Mouse (Mus musculus): ENCODE results near the gene Hist2h4. TPM values are rescaled to one million over a fixed set of nuclear protein-coding genes. Genes with fewer than 3 reads are reported as not detected.
"Not testable (repeated sequence)": the region's sequence is repeated elsewhere in the genome, so short reads cannot be mapped to it uniquely, and the experiment has no call there.

Hist2h4 gene
- total RNA-seq, 2 experiments from 2014 or later: 36.9 to 40.6 TPM

DNA sequence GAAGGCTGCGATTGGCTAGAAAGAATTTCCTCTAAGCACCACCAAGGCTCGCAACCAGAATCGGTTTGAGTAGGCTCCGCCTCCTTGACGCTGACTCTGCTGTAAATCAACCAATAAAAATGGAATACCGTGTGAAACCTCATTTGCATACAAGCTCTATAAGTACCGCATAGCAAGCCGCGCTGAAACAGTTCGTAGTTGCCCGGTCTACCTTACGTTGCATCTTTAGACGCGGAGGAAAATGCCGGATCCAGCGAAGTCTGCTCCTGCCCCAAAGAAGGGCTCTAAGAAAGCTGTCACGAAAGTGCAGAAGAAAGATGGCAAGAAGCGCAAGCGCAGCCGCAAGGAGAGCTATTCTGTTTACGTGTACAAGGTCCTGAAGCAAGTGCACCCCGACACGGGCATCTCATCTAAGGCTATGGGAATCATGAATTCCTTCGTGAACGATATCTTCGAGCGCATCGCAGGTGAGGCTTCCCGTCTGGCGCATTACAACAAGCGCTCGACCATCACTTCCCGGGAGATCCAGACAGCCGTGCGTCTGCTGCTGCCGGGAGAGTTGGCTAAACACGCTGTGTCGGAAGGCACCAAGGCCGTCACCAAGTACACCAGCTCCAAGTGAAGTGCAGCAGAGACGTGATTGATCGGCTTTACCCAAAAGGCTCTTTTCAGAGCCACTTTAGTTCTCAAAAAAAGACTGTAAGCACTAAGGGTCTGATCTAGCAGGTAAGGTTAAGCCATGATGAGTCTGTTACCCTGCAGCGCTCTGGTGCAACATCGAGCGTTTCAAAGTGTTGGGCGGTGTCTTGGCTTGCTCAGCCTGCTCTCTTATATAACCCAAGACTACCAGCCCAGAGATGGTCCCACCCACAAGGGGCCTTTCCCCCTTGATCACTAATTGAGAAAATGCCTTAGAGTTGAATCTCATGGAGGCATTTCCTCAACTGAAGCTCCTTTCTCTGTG lies 6.7 kb upstream of the Hist2h4 start, which contains the start of gene Hist2h2bb:
Hist2h2bb (plus strand) TSS at position 242 of the 964 bp plus-strand sequence.
- peak; percentile 85 to 91 for DNase-seq (ENCODE audit: low spot score in 2 of 2)

DNA sequence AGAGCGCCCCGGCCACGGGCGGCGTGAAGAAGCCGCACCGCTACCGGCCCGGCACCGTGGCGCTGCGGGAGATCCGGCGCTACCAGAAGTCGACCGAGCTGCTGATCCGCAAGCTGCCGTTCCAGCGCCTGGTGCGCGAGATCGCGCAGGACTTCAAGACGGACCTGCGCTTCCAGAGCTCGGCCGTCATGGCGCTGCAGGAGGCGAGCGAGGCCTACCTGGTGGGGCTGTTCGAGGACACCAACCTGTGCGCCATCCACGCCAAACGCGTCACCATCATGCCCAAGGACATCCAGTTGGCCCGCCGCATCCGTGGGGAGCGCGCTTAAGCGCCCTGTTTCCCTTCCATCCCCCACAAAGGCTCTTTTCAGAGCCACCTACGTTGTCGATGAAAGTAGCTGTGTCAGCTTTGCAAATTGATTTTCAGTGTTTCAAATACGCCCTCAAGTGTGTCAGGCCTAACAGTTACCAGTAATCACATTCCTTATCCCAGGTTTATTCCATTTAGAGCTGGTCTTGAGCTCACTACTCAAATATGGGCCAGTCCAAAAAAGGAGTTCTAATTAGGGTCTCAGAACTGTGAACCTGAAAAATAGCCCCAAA lies 5.8 kb upstream of the Hist2h4 start:
- DNase-seq (ENCODE audit: low spot score in 2 of 2): not testable (repeated sequence)

DNA sequence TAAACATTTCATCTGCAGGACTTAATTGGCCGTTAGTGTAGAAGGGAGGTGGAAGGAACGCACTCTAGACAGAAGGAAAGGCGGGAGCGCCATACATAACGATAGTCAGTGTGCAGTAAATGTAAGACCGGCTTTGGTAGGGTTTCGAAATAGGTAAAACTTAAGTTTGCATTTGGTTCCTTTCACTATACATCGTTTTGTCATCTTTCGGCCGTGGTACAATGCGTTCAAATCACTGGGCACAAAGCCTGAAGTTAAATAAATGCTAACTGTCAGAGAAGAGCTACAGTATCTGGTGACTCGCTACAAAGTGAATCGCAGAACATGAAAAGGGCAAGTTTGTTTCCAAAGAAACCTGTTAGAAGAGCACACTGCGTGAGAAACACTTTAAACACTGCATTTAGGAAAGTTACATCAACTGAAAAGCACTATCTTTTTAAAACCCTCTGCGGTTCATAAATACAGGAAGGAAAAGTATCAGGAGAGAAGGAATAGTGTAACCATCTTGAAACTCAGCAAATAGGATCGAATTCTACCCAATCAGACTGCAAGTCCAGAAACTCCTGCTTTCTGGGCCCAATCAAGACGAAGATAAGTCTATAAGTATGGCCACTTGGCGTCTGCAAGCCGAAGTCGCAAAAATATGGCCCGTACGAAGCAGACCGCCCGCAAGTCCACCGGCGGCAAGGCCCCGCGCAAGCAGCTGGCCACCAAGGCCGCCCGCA lies 5.1 kb upstream of the Hist2h4 start, which contains the start of gene Hist2h3b:
Hist2h3b (plus strand) TSS at position 604 of the 725 bp plus-strand sequence.
- DNase-seq (ENCODE audit: low spot score in 2 of 2): peak; percentile 75 to 83

DNA sequence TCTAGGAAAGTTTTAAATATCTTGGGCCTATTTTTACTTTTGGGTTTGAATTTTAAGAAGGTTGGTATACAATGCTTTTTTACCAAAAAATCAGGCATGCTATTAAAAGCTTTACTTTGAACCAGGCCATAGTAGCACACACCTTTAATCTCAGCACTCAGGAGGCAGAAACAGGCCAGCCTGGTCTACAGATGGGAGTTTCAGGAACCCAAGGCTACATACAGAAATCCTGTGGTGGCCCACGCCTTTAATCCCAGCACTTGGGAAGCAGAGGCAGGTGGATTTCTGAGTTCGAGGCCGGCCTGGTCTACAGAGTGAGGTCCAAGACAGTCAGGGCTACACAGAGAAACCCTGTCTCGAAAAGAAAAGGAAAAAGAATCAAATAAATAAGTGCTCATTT lies 4.4 kb upstream of the Hist2h4 start:
- no peak for DNase-seq (ENCODE audit: low spot score in 2 of 2)

DNA sequence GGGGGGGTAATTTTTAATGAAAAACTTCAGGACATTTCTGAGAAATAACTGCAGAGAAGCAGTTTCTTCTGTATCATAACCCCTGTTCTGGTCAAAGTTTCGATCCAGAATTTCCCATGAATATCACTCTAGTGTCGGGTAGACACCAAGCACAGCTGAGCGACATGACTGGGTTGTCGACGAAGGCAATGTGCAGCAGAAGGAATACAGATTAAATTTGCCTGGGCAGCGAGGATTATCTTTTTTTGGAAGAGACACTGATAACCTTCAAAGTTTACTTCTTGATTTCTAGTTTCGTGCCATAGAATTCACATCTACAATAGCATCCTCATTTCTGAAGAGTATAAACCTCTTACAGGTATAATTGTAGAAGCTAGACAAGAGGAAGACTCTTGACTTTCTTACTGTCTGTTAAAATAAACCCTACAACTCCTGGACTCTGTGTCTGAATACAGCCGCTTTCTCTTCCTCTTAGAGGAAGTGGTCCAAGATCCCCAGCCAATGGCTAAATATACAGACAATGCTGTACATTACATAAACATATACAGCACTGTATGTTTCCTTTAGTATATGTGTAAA lies 3.1 kb upstream of the Hist2h4 start:
- no peak for DNase-seq (ENCODE audit: low spot score in 2 of 2)

DNA sequence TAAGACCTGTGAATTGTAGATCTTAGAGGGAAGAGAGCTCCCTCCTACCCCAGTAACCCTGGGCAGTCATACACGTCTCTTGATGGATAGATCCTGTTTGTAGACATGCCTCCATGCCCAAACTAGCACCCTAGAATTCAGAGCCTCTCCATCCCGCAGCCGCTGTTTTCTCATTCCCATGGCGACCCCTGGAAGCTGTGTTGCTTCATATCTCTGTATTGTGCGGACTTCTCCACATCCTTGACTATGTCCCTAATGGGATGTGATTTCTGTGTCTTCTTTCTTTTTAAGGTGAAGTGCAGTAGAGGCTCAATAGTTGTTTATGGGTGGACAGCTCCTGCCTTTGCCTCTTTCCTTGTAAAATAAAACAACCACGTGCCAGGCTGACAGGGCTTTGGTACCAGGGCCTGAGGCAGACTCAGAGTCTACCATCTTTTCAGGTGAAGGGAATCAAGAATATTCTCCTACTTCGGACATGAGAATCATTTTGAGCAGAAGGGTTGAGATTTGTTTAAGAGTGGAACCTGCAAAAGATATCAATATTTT lies 1.4 kb upstream of the Hist2h4 start:
- DNase-seq (ENCODE audit: low spot score in 2 of 2): no peak

DNA sequence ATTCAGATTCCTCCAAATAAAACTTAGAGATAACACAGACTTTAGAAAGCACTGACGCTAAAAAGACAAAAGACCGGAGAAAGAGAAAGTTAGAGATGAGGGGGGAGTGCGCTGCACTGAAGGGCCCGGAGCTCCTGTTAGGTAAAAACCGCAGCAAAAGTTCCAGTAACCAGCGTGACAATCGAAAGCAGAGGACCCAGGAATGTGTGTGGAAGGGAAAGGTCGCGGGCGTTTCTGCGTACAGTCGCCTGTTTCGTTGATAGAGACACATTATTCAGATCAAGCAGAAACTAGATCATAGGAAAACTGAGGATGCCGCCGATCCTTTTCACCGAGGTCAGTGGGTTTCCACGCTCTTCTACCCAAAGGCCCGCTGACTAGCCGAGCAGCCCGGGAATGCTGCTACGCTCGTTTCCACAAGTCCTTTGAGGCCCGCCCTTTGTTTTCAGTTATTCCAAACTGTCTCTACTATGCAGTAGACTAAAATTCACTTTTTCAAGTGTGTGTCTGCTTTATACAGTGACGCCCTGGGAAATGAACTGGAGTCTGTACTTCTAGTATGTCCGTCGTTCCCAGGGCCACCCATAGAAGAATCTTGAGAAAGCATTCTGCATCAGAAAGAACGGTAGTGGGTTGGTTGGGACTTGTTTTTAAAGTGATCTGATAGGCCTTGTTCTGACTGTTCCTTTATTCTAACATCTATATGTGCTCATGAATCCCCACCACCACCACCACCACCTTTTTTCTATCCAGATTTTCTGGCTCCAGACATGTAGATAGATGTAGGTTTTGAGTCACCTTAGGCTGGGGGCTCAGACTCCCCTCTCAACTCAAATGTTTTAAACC lies 670 bp upstream of the Hist2h4 start:
- DNase-seq (ENCODE audit: low spot score in 2 of 2): peak; percentile 24 to 56

DNA sequence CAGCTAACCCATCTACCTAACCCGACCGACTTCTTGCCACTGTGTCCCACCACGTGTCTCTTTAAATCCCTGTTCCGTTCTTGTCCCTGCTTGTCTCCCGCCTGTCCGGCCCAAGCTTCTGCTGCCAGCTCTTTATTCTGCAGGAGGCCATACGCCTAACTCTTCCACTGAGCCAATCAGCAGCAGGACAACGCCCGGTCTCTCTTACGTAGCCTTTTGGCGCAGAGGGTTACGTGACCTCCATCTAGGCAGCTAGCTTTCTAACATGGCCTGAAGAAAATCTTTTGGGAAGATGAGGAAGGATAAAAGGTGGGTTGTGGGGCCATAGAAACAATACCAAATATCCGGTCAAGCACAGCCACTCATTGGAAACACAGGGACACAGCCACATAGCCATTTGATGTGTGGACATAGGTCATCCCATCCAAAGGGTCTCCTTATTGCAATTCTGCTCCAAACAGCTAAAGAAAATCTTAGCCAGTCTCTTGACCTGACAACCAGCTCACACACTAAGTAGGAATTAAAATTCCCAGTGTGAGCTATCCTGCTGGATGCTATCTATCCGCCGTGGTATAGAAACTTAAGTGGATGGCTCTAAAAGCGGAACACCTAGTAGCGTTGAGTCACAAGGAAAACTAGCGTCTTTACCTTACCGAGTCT lies 765 bp downstream of the Hist2h4 start:
- peak; percentile 77 to 87 for DNase-seq (ENCODE audit: low spot score in 2 of 2)

DNA sequence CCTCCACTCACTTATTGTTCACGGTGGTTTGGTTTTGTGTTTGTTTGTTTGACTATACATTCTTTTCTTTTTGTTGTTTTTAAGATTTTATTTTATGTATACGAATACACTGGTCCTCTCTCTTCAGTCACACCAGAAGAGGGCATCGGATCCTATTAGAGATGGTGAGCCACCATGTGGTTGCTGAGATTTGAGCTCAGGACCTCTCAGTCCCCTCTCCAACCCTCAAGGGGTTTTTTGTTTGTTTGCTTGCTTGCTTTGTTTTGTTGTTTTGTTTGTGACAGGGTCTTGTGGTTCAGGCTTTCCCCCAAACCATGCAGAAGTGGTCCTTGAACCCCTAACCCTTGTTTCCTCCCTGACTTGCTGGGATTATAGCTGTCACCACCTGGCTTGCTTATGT lies 1.5 kb downstream of the Hist2h4 start:
- no peak for DNase-seq (ENCODE audit: low spot score in 2 of 2)

DNA sequence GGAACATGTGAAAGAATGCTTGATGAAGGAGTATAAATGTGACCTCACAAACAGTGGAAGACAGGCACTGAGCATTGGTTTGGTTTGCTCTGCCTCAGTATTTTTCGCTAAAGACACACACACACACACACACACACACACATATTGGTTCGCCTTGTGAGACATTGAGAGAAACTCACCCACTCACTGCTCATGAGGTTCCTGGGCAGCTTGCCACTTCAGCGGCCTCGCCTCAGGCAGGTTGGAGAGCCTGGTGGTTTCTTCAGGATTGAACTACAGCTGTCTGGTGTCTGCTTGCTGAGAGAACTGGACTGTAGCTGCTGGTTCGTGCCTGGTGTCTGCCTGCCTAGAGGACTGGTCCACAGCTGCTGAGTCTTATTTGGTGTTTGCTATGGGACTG lies 2.9 kb downstream of the Hist2h4 start:
- DNase-seq (ENCODE audit: low spot score in 2 of 2): peak; percentile 17 to 34

DNA sequence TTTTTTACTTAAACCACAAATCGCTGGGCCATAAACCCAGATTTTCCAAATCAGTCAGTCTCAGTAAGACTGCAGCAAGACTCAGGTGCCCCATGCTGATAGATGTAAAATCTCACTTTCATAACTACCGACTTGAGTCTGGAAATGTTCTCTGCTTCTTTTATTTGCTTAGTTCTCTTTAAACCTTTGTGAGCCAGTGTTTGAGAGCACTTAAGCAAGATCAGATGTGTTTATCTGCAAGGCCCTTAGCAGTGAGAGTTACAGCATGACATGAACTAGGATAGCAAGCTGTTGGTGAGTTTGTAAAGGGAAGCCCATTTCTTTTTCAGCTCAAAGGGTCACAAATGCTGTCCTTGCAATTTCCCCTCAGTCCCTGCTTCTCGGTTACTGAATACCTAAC lies 5.9 kb downstream of the Hist2h4 start:
- no peak for DNase-seq (ENCODE audit: low spot score in 2 of 2)

DNA sequence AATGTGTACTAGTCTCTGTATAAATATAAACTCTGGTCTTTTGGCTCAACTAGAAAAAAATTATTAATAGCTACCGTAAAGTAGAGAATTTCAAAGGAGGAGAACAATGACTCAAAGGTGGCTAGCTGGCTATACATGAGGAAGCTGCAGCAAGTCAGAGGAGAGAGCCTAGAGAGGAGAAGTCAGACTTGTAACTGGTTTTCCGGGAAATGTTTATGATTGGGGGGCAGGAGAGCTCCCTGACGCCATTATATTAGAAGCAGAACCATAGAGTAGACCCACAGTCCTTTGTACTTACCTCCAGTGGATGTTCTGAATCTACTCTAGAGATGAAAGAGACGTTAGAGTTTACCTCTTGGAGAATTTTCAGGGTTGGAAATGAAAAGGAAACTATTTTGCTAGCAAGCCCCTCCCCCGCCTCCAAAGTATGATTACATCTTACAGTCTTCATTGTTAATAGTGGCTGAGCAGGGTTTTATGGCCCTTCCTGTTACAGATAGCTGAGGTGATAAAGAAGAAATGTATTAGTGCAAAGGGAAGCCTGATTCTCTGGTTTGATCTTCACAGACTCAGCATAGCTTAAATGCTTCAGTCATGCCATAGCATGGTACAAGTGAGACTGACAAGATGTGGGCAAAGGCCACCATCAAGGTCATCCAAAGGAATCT lies 7.1 kb downstream of the Hist2h4 start:
- no peak for DNase-seq (ENCODE audit: low spot score in 2 of 2)

DNA sequence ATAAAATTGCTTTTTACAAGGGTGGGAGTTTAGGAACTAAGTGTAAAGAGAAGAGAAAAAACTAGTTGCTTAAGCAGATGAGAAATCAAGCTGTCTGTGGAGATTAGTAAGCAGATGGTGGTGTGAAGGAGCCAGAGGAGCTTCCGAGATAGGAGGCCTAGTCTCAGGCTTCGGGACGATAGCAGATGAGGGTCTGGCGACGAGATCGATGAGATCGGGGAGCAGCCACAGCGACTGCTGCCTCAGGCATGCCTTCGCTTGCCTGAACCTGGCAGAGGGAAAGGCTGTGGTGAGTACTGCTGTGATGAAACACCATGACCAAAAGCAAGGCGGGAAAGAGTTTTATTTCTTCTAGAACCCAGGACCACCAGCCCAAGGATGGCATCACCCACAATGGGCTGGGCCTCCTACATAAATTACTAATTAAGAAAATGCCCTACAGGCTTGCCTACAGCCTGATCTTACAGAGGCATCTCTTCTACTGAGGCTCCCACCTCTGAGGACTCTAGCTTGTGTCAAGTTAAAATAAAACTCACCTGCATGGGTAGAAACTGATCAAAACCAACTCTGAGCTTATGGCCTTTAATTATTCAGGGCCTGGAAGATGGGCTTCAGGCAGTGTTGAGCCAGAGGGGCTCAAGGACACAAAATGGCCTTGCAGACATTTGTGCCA lies 8.3 kb downstream of the Hist2h4 start:
- DNase-seq (ENCODE audit: low spot score in 2 of 2): no peak

DNA sequence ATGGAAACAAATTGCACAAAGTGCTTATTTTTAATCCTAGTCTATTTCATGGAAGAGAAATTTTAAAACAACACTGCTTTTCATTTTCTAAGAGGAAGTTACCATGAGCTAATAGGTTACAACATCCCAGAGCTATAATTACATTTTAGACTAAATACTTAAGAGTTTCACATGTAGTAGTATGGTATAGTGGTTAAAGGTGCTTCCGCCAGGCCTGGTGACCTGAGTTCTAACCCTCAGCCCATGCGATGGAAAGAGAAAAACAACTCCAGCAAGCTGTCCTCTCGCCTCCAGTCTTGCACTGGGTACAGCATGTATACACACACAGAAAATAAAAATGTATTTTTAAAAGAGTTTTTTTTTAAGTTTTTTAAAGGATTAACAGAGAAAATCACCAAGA lies 11.3 kb downstream of the Hist2h4 start:
- DNase-seq (ENCODE audit: low spot score in 2 of 2): no peak

DNA sequence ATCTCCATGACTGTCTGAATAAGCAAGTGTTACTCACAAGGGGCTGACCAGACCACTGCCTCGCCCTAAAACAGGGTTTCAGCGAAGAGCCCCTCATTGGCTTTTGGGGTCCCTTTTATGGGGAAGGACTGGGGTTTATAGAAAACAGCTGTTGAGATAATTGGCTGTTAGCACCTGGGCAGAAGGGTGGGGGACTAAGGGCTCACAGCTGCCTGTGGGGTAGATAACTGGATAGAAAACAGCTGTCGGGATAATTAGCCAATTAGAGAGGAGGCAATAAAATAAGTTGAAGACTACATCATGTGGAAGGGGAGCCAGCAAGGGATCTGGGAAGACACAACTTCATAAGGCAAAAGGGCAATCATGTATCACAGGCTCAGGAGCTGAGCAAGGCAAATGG lies 12.2 kb downstream of the Hist2h4 start:
- DNase-seq (ENCODE audit: low spot score in 2 of 2): no peak

DNA sequence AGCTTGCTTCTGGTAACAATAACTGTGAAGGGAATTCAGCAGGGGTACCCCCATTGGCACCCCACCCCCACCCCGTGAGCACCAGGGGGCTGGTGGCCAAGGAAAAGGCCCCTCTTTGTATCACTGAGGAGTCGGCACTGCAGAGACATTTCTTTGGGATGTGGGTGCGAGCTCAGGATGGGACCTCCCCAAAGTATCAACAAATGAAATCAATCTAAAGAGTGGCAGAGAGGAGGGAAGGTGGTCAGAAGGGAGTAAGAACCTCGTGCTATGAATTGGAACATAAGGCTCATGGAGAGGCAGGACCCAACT lies 14.1 kb downstream of the Hist2h4 start:
- DNase-seq (ENCODE audit: low spot score in 2 of 2): no peak

DNA sequence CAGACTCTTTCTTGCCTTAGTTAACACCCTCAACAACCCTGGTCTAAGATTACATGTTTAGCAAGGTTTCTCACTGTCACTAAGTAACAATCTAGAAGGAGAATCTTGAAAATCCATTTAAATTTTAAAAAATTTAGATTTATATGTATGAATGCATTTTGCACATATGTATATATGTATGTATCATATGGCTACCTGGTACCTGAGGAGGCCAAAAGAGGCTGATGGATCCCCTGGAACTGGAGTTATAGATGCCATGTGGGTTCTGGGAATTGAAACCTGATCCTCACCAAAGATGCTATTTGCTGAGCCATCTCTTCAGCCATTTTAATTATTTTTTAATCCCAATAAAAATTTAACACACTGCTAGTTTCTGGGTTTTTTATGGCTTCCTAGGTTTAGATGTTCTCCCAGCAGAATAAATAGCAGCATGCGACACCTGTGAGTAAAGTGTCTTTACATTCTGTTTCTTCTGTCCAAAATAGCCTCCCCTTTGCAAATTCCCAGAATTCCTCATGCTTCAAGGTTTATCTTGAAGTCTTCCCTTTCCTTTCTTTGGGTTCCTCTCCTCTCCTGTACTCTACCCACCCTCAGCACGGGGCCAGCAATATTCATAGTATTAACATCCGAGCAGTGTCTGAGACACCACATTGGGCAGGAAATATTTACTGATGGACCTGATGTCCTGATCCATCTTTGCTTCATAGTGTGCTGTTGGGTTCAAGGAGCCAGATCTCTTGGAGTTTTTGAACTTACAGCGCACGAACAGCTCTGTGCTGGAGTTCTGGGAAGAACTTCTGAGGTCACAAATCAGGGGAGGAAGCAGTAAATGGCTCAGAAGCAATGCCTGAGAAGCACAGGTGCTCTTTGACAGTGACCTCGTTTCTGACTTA lies 14.7 kb downstream of the Hist2h4 start:
- DNase-seq (ENCODE audit: low spot score in 2 of 2): no peak

Data from left cerebral cortex, adult 18-20 months (tissue).